Mouse (Mus musculus): ENCODE measurements around the gene Zbtb22.
"Not testable (repeated sequence)": the region's sequence is repeated elsewhere in the genome, so short reads cannot be mapped to it uniquely, and the experiment has no call there.

The Zbtb22 gene

DNA sequence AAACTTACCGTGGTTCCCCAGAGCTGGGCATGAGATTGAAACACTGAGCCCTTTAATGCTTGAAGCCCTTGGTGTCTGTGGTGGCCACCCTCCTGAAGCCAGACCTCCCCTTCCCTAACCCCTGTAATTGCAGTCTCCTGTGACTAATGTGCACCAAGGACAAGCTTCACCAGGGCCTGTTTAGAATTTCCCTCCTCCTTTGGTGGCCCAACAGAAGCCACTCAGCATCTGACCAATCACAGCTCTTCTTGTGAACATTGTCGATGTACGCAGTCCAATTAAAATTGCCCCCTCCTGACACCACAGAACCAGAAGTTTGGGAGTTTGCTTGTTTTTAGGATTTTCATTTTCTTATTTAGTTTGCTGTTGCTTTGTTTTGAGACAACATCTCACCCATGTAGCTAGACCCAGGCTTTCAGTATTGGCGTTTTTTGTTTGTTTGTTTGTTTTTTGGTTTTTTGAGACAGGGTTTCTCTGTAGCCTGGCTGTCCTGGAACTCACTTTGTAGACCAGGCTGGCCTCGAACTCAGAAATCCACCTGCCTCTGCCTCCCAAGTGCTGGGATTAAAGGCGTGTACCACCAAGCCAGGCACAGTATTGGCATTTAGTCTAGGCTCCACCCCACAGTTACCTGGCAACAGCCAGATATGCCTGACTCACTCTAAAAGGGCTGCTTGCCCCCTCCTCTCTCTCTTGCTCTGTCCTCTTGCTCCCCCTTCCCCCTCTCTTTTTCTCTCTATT, 11.6 kb upstream of the Zbtb22 start:
- DNase-seq (ENCODE audit: low spot score in 2 of 2): not testable (repeated sequence)

DNA sequence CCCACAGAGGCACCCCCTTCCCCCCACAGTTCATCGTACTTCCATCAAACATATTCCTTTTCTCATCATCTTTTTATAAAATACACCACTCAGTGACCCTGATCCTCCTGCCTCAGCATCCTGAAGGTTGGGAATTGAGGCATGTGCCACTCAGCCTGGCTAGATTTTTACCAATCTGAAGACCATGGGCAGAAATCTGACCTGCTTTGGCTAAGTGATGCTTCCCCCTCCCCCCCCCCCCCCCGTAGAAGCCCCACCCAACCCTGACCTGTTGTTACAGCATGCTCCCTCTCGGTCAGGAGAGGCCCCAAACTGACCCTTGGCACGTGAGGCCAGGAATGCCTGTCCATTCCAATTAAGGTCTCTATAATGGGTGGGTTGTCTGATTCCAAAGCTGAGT, 10.9 kb upstream of the Zbtb22 start, which contains the start of gene Platr17:
Gene Platr17, plus strand, starts transcription at position 301 of the 400 bp plus-strand sequence.
- not testable (repeated sequence) for DNase-seq (ENCODE audit: low spot score in 2 of 2)

DNA sequence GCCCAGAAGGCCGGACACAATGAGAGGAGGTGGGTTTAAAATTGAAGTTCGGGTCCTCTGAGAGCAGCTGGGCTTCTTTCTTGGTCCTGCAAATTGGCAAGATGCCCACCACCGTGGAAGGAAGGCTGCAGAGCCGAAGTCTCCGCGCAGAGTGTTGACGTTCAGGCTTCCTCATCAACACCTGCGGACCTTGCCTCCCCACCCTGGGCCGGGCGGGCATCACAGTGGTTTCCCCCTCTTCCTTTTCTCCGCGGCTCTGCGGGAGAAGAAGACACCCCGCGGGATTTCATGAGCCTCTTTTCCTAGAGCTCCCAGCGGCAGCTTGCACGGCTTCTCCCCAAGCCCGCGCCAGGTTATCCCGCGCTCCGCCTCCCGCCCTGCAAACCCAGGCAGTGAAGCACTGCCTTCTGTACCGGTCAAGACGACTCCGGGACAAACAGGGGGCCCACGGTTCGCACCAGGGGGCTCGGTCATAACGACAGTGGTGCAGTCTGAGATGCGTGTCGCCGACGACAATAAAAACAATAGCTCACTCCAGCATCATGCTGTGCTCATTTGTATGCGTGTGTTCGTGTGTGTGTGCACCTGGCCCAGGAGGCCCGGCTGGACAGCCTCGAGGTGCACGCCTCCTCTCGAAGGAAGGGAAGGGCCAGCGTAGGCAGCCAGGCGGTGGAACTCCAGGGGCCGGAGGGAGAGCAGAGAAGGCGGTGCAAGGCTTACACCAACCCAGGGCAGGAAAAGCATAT, 7.2 kb upstream of the Zbtb22 start:
- no peak for DNase-seq (ENCODE audit: low spot score in 2 of 2)

DNA sequence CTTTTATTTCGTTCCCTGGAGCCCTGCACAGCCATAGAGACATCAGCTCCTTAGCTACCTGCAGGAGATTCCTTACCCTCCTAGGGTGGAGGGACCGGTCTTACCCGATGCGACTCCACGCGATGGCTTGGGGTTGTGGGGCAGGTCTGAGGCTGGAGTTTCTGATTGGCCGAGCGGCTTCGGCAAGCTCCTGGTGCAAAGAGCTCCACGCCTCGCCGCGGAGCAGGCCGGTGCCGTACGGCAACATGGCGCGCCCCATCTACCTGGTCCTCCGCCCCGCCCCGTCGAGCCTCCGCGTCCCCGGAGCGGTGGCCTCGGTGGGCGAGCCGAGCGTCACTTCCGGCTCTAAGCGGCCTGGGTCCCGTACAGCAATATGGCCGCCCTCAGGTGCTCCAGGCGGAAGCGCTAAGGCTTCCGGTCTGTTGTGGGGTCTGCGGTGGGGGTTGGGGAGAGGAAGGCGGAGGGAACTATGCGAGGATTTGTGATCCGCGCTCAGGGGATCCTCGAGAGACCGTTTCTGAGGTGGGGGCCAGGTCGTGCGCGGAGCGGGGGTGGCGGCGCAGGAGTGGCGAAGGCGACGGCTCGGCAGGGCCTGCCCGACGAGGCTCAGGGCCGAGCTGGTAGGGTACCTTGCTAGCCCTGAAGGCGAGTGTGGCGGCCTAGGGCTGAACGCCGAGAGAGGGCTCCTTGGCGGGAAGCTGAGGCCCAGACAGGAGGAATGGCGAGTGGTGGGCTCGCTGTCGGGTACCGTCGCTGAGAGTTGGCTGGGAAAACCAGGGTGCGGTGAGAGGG, 6.4 kb upstream of the Zbtb22 start, which contains the start of gene Daxx:
Gene Daxx, plus strand, starts transcription at position 338 of the 792 bp plus-strand sequence.
- peak; percentile 99 for DNase-seq (ENCODE audit: low spot score in 2 of 2)

DNA sequence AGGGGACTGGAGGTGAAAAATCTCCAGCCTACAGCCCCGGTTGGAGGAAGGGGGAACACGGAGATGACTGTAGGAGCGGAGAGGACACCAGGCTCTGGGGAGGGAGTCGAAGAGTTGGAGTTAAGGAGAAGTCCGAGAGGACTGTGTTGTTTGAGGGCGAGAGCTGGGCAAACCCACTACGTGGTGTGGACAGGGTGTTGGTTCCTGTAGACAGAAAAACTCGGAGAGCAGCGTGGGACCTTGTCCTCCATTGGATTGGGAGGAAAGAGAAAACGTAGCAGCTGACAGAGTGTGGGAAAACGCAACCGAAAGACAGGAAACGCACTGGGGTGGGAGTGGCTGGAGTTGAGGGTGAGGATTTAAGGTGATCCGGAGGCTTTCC, 5.8 kb upstream of the Zbtb22 start:
- DNase-seq (ENCODE audit: low spot score in 2 of 2): no peak

DNA sequence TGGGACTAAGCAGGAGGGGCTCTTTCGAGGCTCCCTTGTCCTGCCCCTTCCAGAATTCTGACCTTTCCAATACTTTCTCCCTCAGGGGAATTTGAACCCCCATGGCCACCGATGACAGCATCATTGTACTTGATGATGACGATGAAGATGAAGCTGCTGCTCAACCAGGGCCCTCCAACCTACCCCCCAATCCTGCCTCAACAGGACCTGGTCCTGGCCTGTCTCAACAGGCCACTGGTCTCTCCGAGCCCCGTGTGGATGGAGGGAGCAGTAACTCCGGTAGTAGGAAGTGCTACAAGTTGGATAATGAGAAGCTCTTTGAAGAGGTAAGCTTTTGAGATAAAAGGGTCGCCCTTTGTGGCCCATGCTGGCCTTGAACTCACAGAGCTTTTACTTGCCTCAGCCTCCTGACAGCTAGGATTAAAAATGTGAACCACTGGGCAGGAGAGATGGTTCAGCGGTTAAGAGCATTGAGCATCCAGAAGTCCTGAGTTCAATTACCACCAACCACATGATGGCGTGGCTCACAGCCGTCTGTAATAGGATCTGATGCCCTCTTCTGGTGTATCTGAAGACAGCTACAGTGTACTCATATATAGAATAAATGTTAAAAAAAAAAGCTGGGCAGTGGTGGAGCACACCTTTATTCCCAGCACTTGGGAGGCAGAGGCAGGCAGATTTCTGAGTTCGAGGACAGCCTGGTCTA, 5.2 kb upstream of the Zbtb22 start:
- DNase-seq (ENCODE audit: low spot score in 2 of 2): no peak

DNA sequence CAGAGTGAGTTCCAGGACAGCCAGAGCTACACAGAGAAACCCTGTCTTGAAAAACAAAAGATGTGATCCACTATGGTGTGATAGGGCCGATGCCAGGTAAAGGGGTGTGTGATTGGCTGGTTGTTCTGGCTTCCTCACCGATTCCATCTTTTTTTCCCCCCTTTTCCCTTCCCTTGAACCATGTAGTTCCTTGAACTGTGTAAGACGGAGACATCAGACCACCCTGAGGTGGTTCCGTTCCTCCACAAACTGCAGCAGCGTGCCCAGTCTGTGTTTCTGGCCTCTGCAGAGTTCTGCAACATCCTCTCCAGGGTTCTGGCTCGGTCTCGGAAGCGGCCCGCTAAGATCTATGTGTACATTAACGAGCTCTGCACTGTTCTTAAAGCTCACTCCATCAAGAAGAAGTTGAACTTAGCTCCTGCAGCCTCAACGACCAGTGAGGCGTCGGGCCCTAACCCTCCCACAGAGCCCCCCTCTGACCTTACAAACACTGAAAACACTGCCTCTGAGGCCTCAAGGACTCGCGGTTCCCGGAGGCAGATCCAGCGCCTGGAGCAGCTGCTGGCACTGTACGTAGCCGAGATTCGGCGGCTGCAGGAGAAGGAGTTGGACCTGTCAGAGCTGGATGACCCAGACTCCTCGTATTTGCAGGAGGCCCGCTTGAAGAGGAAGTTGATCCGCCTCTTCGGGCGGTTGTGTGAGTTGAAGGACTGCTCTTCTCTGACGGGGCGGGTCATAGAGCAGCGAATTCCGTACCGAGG, 4.5 kb upstream of the Zbtb22 start:
- no peak for DNase-seq (ENCODE audit: low spot score in 2 of 2)

DNA sequence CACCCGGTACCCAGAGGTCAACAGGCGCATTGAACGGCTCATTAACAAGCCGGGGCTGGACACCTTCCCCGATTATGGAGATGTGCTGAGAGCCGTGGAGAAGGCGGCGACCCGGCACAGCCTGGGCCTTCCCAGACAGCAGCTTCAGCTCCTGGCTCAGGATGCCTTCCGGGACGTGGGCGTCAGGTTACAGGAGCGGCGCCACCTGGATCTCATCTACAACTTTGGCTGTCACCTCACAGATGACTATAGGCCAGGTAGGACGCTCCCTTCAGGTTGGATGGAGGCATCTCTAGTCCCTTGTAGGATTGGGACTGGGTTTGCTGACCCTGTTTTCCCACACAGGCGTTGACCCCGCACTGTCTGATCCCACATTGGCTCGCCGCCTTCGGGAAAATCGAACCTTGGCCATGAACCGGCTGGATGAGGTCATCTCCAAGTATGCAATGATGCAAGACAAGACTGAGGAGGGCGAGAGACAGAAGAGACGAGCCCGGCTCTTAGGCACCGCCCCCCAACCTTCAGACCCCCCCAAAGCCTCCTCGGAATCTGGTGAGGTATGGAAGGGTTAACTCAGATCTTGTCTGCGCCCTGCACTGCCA, 3.8 kb upstream of the Zbtb22 start:
- no peak for DNase-seq (ENCODE audit: low spot score in 2 of 2)

DNA sequence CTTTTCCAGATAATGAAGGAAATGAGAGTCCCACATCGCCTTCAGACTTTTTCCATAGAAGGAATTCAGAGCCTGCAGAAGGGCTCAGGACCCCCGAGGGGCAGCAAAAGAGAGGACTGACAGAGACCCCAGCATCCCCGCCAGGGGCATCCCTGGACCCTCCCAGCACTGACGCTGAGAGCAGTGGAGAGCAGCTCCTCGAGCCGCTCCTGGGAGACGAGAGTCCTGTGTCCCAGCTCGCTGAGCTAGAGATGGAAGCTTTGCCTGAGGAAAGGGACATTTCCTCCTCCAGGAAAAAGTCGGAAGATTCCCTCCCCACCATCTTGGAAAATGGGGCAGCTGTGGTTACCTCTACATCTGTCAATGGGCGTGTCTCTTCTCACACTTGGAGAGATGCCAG, 2.4 kb upstream of the Zbtb22 start:
- no peak for DNase-seq (ENCODE audit: low spot score in 2 of 2)

DNA sequence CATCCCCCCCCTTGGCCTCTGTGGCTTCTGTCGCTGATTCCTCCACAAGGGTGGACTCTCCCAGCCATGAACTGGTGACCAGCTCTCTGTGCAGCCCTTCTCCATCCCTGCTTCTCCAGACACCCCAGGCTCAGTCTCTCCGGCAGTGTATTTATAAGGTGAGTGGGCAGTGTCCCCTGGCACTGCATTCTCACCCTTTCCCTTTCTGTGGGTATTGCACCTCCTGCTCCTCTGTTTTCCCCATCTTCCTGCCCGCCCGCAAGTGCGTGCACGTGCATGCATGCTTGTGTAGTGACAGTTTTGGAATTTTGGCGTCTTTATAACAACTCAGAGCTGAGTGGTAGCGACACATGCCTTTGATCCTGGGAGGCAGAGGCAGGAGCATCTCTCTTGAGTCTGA, 1.8 kb upstream of the Zbtb22 start:
- DNase-seq (ENCODE audit: low spot score in 2 of 2): no peak

DNA sequence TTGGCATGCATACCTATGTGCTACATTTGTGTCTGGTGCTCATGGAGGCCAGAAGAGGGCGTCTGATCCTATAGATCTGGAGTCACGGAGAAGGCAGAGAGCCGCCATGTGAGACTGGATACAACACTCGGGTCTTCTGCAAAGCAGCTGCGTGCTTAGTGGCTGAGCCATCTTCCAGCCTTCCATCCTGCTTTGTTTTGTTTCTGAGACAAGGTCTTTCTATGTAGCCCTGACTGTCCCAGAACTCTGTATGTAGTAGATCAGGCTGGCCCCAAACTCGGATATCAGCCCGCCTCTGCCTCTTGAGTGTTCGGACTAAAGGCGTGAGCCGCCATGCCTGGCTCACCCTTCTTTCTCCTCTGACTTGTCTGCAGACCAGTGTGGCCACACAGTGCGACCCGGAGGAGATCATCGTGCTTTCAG, 724 bp upstream of the Zbtb22 start:
- DNase-seq (ENCODE audit: low spot score in 2 of 2): no peak

DNA sequence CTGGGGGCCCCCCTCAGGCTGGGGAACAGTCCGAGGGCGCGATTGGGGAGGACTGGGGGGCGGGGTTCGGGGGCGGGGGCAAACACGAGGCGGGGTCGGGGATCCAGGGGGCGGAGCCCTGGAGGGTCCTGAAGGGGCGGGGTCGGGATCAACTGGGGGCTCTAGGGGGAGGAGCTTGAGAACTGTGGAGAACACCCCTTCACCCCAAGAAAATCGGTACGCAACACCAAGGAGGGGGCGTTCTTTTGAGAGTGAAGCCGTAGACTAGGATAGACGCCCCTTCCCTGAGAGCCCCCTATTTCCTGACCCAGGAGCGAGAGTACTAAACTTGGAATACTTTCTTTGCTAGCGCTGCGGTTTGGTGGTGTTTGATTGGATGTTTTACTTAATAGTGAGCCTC, 590 bp downstream of the Zbtb22 start:
- no peak for DNase-seq (ENCODE audit: low spot score in 2 of 2)

DNA sequence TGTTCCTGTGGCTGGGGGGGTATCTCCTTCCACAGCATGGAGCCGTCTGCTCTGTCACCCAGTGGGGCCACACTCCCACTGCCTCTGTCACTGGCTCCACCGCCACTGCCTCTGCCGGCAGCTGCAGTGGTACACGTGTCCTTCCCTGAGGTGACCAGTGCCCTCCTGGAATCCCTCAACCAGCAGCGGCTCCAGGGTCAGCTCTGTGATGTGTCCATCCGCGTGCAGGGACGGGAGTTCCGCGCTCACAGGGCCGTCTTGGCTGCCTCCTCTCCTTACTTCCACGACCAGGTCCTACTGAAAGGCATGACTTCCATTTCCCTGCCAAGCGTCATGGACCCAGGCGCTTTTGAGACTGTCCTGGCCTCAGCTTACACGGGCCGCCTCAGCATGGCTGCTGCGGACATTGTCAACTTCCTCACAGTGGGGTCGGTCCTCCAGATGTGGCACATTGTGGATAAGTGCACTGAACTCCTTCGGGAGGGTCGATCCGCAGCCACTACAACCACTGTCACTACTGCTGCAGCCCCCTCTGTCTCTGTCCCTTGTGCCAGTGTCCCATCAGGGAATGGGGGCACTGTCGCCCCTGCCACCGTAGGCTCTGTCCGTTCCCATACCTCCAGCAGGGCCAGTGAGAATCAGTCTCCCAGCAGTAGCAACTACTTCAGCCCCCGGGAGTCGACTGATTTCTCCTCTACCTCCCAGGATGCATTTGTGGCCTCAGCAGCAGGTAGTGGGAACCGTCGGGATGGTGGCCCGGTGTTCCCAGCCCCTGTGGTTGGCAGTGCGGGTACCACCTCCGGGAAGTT, 1.3 kb downstream of the Zbtb22 start:
- DNase-seq (ENCODE audit: low spot score in 2 of 2): no peak

DNA sequence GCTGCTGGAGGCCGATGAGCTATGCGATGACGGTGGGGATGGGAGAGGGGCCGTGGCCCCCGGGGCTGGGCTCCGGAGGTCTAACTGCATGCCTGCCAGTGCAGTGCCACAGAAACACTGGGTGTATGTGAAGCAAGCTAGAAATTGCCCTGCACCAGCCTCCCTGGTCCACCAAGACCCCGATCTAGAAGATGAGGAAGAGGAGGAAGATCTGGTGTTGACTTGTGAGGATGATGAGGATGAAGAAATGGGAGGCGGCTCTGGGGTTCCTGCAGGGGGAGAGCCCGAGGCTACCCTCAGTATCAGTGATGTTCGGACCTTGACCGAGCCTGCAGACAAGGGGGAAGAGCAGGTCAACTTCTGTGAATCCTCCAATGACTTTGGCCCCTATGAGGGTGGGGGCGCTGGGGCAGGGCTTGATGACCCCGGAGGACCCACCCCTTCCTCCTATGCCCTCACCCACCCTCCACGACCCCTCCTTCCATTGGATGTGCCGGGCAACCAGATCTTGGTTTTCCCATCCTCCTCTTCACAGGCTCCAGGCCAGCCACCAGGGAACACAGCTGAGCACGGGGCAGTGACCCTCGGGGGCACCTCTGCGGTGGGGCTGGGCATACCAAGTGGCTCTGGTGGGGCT, 2.1 kb downstream of the Zbtb22 start:
- no peak for DNase-seq (ENCODE audit: low spot score in 2 of 2)

DNA sequence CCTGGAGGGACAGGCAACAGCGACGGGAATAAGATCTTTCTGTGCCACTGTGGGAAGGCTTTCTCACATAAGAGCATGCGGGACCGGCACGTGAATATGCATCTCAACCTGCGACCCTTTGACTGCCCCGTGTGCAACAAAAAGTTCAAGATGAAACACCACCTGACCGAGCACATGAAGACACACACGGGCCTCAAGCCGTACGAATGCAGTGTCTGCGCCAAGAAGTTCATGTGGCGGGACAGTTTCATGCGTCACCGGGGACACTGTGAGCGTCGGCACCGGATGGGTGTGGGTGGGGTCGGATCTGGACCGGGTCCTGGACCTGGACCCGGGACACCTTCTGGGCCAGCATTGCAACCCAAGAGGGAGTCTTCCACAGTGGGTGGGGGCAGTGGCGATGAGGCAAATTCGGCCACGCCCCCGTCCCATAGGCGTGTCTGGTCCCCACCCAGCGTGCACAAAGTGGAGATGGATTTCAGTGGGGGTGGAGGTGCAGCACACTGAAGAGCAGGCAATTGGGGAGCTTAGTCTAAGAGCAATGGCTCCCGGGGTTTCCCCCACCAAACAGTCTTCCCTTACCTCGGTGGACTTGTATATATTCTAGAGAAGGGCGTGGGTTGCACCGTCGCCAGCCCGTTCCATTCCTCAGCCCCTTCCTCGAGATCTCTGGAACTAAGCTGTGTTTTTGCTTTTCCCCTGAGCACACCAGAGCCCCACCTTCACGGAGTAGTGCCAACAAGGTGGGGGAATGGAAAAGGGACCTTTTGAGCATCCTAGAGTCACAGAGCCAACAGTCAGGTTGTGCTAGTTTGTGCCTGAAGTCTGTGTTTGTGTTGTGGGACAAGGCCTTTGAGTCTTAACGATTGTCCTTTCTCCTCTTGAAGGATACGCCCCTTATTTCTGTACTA, 2.8 kb downstream of the Zbtb22 start:
- no peak for DNase-seq (ENCODE audit: low spot score in 2 of 2)

DNA sequence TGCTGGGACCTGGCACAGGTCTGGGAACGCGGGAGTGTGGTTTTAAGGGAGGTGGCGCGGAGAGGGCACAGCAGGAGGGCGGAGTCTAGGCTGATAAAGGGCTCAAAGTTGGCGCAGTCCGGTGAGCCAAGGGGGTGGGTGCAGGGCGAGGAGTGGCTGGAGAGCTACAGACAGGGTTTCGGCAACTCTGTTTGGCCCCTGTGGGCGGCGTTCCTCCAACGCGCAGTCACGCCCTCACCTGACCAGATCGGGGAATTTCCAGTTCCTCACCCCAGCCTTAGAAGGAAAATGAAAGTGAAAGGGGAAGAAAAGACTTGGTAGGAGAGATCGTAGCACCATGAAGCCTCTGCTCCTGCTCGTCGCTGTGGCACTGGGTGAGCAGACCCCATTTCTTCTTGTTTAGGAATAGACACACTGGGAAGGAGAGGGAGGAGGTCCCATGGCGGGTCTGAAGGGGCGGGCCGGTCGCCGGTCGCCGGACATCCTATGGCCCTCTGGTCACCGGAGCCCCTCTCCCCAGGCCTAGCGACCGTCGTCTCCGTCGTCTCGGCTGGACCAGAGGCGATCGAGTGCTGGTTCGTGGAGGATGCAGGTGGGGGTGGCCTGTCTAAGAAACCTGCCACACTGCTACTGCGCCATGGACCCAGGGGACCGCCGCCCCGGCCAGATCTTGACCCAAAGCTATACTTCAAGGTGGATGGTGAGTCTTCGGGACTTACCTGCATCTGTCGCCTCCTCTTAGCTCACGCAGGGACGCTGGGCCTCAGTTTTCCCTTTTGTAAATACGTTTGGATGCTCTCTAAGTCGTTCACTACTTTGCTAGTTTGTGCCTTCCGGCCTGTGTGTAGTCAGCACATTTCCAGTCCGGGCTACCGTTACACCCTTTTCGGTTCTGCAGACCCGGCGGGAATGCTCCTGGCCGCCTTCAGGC, 3.9 kb downstream of the Zbtb22 start:
- peak; percentile 78 to 79 for DNase-seq (ENCODE audit: low spot score in 2 of 2)
